Mouse (Mus musculus): Measurements from ENCODE around the gene Ager.

The Ager gene

GRCm38 (mm10) chr17:34605609-34606008, 7.9 kb downstream of the Ager start:
- DNase-seq (ENCODE audit: low spot score) = peak; percentile 98

GRCm38 (mm10) chr17:34606186-34607039, 8.8 kb downstream of the Ager start:
- DNase-seq (ENCODE audit: low spot score) = peak; percentile 61

- DNase-seq (ENCODE audit: low spot score) = no peak
Observed at GRCm38 (mm10) chr17:34607997-34608396, 10.3 kb downstream of the Ager start.

- DNase-seq (ENCODE audit: low spot score) = no peak
Observed at GRCm38 (mm10) chr17:34611050-34611449, 13.4 kb downstream of the Ager start.

- DNase-seq (ENCODE audit: low spot score) = no peak
Observed at GRCm38 (mm10) chr17:34613054-34613645, 15.5 kb downstream of the Ager start.

- no peak for DNase-seq (ENCODE audit: low spot score)
Observed at GRCm38 (mm10) chr17:34613830-34614229, 16.2 kb downstream of the Ager start.

GRCm38 (mm10) chr17:34615871-34616270, 18.2 kb downstream of the Ager start, which contains the start of gene Egfl8:
Gene Egfl8 (minus strand): TSS chr17:34615971.
- no peak for DNase-seq (ENCODE audit: low spot score)

- no peak for DNase-seq (ENCODE audit: low spot score)
Observed at GRCm38 (mm10) chr17:34618999-34619398, 21.3 kb downstream of the Ager start.

GRCm38 (mm10) chr17:34621006-34621405, 23.3 kb downstream of the Ager start:
- DNase-seq (ENCODE audit: low spot score) = no peak

GRCm38 (mm10) chr17:34623161-34623560, 25.5 kb downstream of the Ager start:
- no peak for DNase-seq (ENCODE audit: low spot score)

- DNase-seq (ENCODE audit: low spot score) = no peak
Observed at GRCm38 (mm10) chr17:34624981-34625380, 27.3 kb downstream of the Ager start.

GRCm38 (mm10) chr17:34626062-34626772, 28.6 kb downstream of the Ager start:
- no peak for DNase-seq (ENCODE audit: low spot score)

- DNase-seq (ENCODE audit: low spot score) = no peak
Observed at GRCm38 (mm10) chr17:34626773-34627092, 29.1 kb downstream of the Ager start.

GRCm38 (mm10) chr17:34627093-34627942, 29.7 kb downstream of the Ager start:
- peak; percentile 88 for DNase-seq (ENCODE audit: low spot score)

- DNase-seq (ENCODE audit: low spot score) = no peak
Observed at GRCm38 (mm10) chr17:34627943-34628643, 30.4 kb downstream of the Ager start, which contains the start of gene Ppt2. Gene Ppt2 (minus strand): TSS chr17:34628510.

GRCm38 (mm10) chr17:34628644-34628967, 30.9 kb downstream of the Ager start:
- DNase-seq (ENCODE audit: low spot score) = no peak

- no peak for DNase-seq (ENCODE audit: low spot score)
Observed at GRCm38 (mm10) chr17:34629221-34629751, 31.6 kb downstream of the Ager start, which contains the start of gene Prrt1. Gene Prrt1 (plus strand): TSS chr17:34629533.

GRCm38 (mm10) chr17:34629796-34630603, 32.3 kb downstream of the Ager start:
- no peak for DNase-seq (ENCODE audit: low spot score)

GRCm38 (mm10) chr17:34630761-34631301, 33.2 kb downstream of the Ager start:
- no peak for DNase-seq (ENCODE audit: low spot score)

- no peak for DNase-seq (ENCODE audit: low spot score)
Observed at GRCm38 (mm10) chr17:34631647-34632046, 34.0 kb downstream of the Ager start.
